Mouse (Mus musculus) neural tube, embryonic 15.5 days (tissue): ENCODE results near the gene Nfkbib. TPM values are rescaled to one million over a fixed set of nuclear protein-coding genes. Genes with fewer than 3 reads are reported as not detected.

Source experiments
- ATAC-seq: fragments of 200-750 bp; cut with Nextera tagmentation; 2 replicates; pipeline ENCODE4 v1.8.0; 2017; ENCODE audit warnings: mild to moderate bottlenecking, moderate TSS enrichment, moderate library complexity; ENCODE audit not compliant: low FRiP score
- H3K27ac ChIP-seq: fragments of 300-500 bp; sonication (generic); replicated peaks from 2 replicates; pipeline ENCODE4 v1.5.1; 2015; ENCODE audit warnings: mild to moderate bottlenecking, inconsistent platforms
- H3K27me3 ChIP-seq: fragments of 300-500 bp; sonication (generic); replicated peaks from 2 replicates; pipeline ENCODE4 v1.6.1; 2015; ENCODE audit warnings: inconsistent platforms
- H3K36me3 ChIP-seq: fragments of 300-500 bp; sonication (generic); 2 replicates; pipeline ENCODE4 v1.6.1; 2015; ENCODE audit warnings: inconsistent platforms
- H3K4me1 ChIP-seq: fragments of 300-500 bp; sonication (generic); 2 replicates; pipeline ENCODE4 v1.6.1; 2015; ENCODE audit warnings: inconsistent platforms
- H3K4me2 ChIP-seq: fragments of 300-500 bp; sonication (generic); 2 replicates; pipeline ENCODE4 v1.6.1; 2015; ENCODE audit warnings: inconsistent platforms, mild to moderate bottlenecking, moderate library complexity
- H3K4me3 ChIP-seq: fragments of 300-500 bp; sonication (generic); replicated peaks from 2 replicates; pipeline ENCODE4 v1.5.1; 2015; ENCODE audit warnings: mild to moderate bottlenecking, inconsistent platforms
- H3K9ac ChIP-seq: fragments of 300-500 bp; sonication (generic); replicated peaks from 2 replicates; pipeline ENCODE4 v1.6.1; 2015; ENCODE audit warnings: mild to moderate bottlenecking, inconsistent platforms
- H3K9me3 ChIP-seq: fragments of 300-500 bp; sonication (generic); replicated peaks from 2 replicates; pipeline ENCODE4 v1.6.1; 2016; ENCODE audit warnings: inconsistent platforms
- WGBS: fragments of 180-500 bp; shearing (Covaris S2); methylation state at CpG from one replicate; pipeline ENCODE4 v1.1.7; 2015; ENCODE audit warnings: mixed read lengths; 5-methylcytosine and 5-hydroxymethylcytosine counted together
- polyA plus RNA-seq: library from polyadenylated mRNA; unstranded; fragments of >200 nt; fragmentation: Nextera tagmentation; extraction: Ambion mirVana; gene quantifications from 2 replicates; pipeline ENCODE4 v1.2.1, GENCODE M21; 2015

Nfkbib gene
- polyA plus RNA-seq, 1 experiment from 2014 or later = 77.6 TPM

DNA sequence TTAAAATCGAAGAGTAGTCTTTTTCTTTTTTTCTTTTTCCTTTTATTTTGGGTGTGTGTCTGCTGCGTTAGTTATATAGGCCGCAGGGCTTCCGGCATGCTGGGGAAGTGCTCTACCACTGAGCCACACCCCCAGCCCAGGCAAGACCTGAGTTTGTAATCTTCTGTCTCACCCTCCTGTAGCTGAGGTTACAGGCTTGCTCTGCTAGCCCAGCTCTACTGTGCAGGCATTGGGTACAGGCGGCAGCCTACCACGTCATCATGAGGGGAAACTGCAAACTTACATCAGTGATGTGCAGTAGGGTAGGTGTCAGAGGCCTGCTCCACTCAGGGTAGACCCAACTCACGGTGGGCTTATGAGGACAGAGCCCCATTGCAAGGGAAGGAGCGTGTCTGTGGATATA, 13.9 kb upstream of the Nfkbib start:
- H3K27ac ChIP-seq = no peak overlapping the region
- no peak overlapping the region for H3K4me2 ChIP-seq
- H3K9ac ChIP-seq = no peak overlapping the region
- no peak overlapping the region for H3K4me3 ChIP-seq
- peaks cover 43% of the 10 kb centered on the region for H3K36me3 ChIP-seq
- no peak for ATAC-seq
- no peaks in the 10 kb centered on the region for H3K27me3 ChIP-seq
- no peaks in the 10 kb centered on the region for H3K9me3 ChIP-seq
- 88% methylated on average over 8 of the region's 8 CpGs for WGBS
- peaks cover 7% of the 10 kb centered on the region for H3K4me1 ChIP-seq

DNA sequence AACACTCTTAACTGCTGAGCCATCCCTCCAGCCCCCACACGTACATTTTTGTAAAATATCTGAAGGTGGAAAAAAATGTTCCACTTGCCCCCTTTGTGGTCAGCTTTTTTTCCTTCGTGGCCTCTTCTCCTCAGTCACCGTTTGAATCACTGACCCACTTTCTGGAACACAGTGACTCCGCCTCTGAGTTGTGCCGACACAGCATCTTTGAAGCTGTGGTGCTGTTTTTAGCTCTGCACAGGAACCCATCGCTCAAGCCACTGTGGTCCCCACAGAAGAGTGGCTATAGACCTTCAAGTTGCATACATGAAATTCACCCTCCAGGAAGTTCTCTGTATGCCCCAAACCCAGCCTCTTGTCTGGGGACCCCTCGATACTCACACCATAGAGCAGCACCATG, 13.5 kb upstream of the Nfkbib start:
- Histone ChIP-seq H3K9me3 (no peaks in the 10 kb centered on the region), H3K4me1 (peaks cover 7% of the 10 kb centered on the region), H3K4me2 (no peak overlapping the region), H3K9ac (no peak overlapping the region), H3K4me3 (no peak overlapping the region), H3K27me3 (no peaks in the 10 kb centered on the region), H3K27ac (no peak overlapping the region), H3K36me3 (peaks cover 39% of the 10 kb centered on the region)
- no peak for ATAC-seq
- 87% methylated on average over 7 of the region's 7 CpGs for WGBS

DNA sequence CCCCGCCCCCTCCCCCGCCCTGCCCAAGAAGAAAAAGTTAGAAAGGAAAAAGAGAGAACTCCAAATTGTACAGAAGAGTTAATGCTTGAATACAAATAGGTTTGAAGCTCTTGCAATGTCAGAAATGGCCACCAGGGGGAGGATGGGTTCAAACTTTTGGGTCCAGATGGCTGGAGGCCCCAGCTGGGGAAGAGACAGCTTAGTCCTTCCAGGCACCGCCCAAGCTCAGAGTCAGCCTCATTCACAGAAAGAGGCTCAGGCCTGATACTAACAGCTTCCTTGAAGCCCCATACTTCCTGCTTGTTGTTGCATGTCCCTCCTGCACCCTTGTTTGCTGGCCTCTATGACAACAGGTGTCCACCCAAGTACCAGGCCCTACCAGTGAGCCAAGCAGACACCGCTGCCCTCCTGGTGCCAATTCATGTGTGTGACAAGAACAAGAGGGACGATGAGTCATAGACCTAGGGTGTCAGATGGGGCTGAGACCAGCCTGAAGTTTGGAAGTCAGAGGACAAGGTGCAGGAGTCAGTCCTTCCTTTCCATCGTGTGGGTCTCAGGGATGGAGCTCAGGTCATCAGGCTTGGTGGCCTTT, 12.9 kb upstream of the Nfkbib start:
- H3K36me3 ChIP-seq = peaks cover 39% of the 10 kb centered on the region
- 45% methylated on average over 6 of the region's 6 CpGs for WGBS
- peak; percentile 63; the same call in 1 of the 2 replicates for ATAC-seq

DNA sequence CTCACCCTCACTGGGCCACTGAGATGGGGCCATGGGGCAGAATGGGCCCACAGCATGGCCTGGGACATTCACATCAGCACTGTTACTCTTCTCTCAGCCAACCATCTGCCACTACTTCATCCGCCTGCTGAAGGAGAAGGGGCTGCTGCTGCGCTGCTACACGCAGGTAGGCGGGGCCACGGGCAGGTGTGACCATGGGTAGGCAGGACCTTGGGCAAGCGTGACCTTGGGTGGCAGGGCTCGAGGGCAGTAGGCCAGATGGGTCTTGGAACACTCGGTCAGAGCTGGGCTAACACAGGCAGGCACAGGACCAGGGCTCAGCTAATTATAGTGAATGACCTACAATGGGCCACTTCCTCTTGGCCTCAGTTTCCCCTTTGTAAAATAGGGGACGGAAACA, 11.5 kb upstream of the Nfkbib start:
- Histone ChIP-seq H3K4me2 (no peak overlapping the region), H3K9ac (no peak overlapping the region), H3K27me3 (no peaks in the 10 kb centered on the region), H3K27ac (no peak overlapping the region), H3K4me1 (peaks cover 10% of the 10 kb centered on the region), H3K4me3 (no peak overlapping the region), H3K9me3 (no peaks in the 10 kb centered on the region), H3K36me3 (peaks cover 31% of the 10 kb centered on the region)
- ATAC-seq = no peak
- WGBS = 89% methylated on average over 9 of the region's 9 CpGs

More for the DNA sequence above, 12.9 kb upstream of the Nfkbib start:
- Histone ChIP-seq H3K4me2 (no peak overlapping the region), H3K4me3 (no peak overlapping the region), H3K4me1 (peaks cover 7% of the 10 kb centered on the region), H3K9me3 (no peaks in the 10 kb centered on the region), H3K27ac (peak overlapping the region; percentile 54; the same call in 1 of the 2 replicates), H3K9ac (no peak overlapping the region), H3K27me3 (no peaks in the 10 kb centered on the region)

DNA sequence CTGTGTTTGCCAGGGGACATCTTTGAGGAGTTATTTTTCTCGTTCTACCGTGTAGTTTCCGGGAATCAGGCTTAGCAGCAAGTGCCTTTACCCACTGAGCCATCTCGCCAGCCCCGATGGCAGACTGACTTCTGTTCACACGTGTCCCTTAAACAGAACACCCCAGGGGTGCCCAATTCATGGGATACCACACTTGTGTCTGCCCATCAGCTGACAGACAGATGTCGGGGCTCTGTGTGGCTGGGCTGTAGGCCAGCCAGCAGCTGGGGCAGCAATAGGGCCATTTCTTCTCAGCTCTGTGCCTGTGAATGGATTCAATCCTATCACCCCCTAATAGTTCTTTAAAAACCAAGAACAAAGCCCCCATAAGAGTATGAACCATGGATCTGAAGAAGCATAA, 7.8 kb upstream of the Nfkbib start:
- H3K9me3 ChIP-seq = no peaks in the 10 kb centered on the region
- H3K4me2 ChIP-seq = no peak overlapping the region
- peaks cover 9% of the 10 kb centered on the region for H3K4me1 ChIP-seq
- H3K9ac ChIP-seq = no peak overlapping the region
- H3K27me3 ChIP-seq = no peaks in the 10 kb centered on the region
- H3K4me3 ChIP-seq = no peak overlapping the region
- no peak for ATAC-seq
- peaks cover 17% of the 10 kb centered on the region for H3K36me3 ChIP-seq
- H3K27ac ChIP-seq = no peak overlapping the region
- 69% methylated on average over 7 of the region's 7 CpGs for WGBS

DNA sequence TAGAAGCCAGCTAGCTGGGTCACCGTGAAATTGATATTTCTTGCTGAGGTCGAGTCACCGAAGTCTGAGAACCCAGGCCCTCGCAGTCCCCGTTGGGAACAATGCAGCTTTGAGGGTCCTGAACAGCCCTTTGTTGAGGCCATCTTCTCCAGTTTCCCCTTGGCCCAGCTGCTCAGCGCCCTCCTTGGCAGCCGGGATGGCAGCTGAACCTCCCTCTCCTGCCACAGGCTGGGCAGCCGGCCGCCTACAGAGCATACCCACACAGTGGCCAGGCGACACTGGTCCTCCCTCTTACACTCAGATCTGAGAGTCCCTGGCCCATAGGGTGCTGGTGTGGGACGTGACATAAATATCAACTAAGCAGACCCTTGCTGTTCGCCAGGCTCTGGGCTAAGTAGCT, 6.9 kb upstream of the Nfkbib start:
- WGBS = 50% methylated on average over 12 of the region's 12 CpGs
- H3K4me1 ChIP-seq = peaks cover 8% of the 10 kb centered on the region
- no peak for ATAC-seq
- peak overlapping the region; percentile 7 for H3K27ac ChIP-seq
- no peak overlapping the region for H3K4me2 ChIP-seq
- H3K9ac ChIP-seq = no peak overlapping the region
- no peaks in the 10 kb centered on the region for H3K9me3 ChIP-seq
- H3K36me3 ChIP-seq = peaks cover 17% of the 10 kb centered on the region
- H3K4me3 ChIP-seq = no peak overlapping the region
- H3K27me3 ChIP-seq = no peaks in the 10 kb centered on the region

DNA sequence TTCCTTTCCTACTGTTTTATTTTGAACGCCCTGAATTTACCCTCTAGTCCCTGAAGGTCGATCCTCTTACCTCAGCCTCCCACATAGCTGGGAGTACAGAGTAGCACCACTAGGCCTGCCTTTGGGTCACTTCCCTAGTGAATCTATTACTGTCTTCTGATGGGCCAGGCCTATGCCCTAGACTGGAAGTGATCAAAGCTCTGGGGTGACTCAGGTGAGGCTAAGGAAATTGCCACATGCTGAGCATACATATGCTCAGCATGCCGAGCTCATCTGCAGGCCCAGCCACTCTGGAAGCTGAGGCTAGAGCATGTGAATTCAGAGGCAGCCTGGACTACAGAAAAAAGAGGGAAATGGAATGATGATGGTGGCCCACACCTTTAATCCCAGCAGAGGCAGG, 5.9 kb upstream of the Nfkbib start:
- Histone ChIP-seq H3K4me3 (no peak overlapping the region), H3K9ac (no peak overlapping the region), H3K9me3 (no peaks in the 10 kb centered on the region), H3K4me2 (no peak overlapping the region), H3K36me3 (peaks cover 14% of the 10 kb centered on the region), H3K27ac (no peak overlapping the region), H3K4me1 (peaks cover 18% of the 10 kb centered on the region), H3K27me3 (no peaks in the 10 kb centered on the region)
- 79% methylated on average over 3 of the region's 3 CpGs for WGBS
- no peak for ATAC-seq

DNA sequence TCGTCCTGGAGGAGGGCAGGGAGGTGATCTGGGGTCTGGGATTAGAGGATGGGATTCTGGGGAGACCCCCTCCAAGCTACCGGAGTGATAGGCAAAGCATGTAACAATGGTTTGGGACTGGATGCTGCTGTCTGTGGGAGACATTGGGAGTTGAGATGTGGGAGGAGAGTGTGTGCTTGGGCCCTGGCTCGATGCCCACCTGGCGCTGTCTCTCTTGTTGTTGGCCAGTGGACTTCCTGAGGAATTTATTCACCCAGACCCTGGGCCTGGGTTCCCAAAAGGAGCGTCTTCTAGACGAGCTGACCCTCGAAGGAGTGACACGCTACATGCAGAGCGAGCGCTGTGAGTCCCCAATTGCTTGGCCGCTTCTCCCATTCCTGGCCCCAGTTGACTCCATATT, 4.6 kb upstream of the Nfkbib start:
- whole genome bisulfite sequencing = 89% methylated on average over 11 of the region's 11 CpGs
- Histone ChIP-seq H3K9me3 (no peaks in the 10 kb centered on the region), H3K4me3 (no peak overlapping the region), H3K27ac (no peak overlapping the region), H3K4me2 (no peak overlapping the region), H3K9ac (no peak overlapping the region), H3K27me3 (no peaks in the 10 kb centered on the region), H3K36me3 (peaks cover 9% of the 10 kb centered on the region), H3K4me1 (peaks cover 31% of the 10 kb centered on the region)
- no peak for ATAC-seq

DNA sequence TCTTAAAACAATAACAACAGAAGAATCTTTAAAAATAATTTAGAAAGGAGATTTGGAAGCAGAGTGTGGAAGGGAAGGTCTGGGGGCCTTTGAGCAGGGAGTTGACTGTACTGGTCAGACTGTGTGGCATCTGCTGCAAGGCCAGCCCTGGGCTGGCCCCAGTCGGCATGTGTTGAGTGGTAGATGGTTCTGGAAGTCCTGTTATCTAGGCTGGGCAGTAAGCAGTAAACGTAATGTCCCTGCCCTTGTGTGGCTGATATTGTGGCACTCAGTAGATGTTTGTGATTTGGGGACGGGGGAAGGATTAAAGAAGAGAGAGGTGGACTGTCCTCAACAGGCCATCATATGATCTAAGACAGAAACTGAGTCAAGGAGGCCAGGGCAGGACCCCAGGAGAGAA, 3.0 kb upstream of the Nfkbib start:
- H3K9ac ChIP-seq = no peak overlapping the region
- H3K4me2 ChIP-seq = no peak overlapping the region
- WGBS = 96% methylated on average over 3 of the region's 3 CpGs
- H3K27ac ChIP-seq = no peak overlapping the region
- no peaks in the 10 kb centered on the region for H3K9me3 ChIP-seq
- peaks cover 6% of the 10 kb centered on the region; the same call in 1 of the 2 replicates for H3K36me3 ChIP-seq
- H3K27me3 ChIP-seq = no peaks in the 10 kb centered on the region
- no peak overlapping the region for H3K4me3 ChIP-seq
- ATAC-seq = no peak
- H3K4me1 ChIP-seq = peaks cover 38% of the 10 kb centered on the region

DNA sequence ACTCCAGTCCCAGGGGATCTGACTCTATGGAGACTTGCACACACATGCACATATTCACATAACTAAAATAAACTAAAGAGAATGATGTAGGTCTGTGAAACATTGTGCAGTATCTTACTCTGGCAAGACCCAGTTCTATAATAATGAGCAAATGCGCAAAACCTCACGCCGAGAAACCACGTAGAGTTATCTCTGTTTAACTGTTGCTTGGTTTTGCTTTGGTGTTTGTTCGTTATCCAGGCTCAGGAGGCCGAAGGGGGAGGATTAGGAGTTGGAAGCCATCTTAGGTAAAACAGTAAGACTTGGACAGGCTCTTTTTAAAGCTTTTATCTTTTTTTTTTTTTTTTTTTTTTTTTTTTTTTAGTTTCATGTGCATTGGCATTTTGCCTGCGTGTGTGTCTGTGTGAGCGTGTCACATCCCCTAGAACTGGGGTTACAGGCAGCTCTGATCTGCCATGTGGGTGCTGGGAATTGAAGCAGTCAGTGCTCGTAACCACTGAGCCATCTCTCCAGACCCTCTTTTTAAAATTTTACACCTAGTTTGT, 2.2 kb upstream of the Nfkbib start:
- H3K4me1 ChIP-seq = peaks cover 46% of the 10 kb centered on the region
- peaks cover 6% of the 10 kb centered on the region; the same call in 1 of the 2 replicates for H3K36me3 ChIP-seq
- no peaks in the 10 kb centered on the region for H3K9me3 ChIP-seq
- no peak overlapping the region for H3K9ac ChIP-seq
- H3K27ac ChIP-seq = no peak overlapping the region
- 93% methylated on average over 9 of the region's 9 CpGs for WGBS
- H3K4me3 ChIP-seq = no peak overlapping the region
- H3K27me3 ChIP-seq = no peaks in the 10 kb centered on the region
- ATAC-seq = no peak
- no peak overlapping the region for H3K4me2 ChIP-seq

DNA sequence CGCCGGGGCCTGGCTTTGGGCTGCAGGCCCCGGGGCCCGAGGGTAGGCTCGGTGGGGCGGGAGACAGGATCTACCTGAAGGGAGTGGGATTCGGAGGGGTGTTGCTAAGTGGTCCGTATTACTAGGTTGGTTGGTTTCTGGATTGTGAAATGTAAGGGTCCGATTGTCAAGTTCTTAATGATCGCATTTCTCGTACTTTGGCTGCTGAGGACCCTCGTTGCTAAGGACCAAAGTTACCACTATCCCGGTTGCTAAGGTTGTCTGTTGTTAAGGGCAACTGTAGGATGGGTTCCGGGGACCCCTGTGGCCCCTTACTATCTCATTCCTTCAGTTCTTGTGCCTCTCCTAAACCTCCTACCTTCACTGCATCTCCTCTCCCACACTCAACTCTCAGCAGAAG, 402 bp downstream of the Nfkbib start:
- Histone ChIP-seq H3K36me3 (peaks cover 10% of the 10 kb centered on the region), H3K27me3 (no peaks in the 10 kb centered on the region), H3K4me2 (peak overlapping the region; percentile 60), H3K4me1 (peaks cover 39% of the 10 kb centered on the region), H3K4me3 (peak overlapping the region; percentile 69), H3K9me3 (no peaks in the 10 kb centered on the region), H3K9ac (peak overlapping the region; percentile 68), H3K27ac (no peak overlapping the region)
- 6% methylated on average over 14 of the region's 14 CpGs for WGBS
- ATAC-seq = peak; percentile 29

DNA sequence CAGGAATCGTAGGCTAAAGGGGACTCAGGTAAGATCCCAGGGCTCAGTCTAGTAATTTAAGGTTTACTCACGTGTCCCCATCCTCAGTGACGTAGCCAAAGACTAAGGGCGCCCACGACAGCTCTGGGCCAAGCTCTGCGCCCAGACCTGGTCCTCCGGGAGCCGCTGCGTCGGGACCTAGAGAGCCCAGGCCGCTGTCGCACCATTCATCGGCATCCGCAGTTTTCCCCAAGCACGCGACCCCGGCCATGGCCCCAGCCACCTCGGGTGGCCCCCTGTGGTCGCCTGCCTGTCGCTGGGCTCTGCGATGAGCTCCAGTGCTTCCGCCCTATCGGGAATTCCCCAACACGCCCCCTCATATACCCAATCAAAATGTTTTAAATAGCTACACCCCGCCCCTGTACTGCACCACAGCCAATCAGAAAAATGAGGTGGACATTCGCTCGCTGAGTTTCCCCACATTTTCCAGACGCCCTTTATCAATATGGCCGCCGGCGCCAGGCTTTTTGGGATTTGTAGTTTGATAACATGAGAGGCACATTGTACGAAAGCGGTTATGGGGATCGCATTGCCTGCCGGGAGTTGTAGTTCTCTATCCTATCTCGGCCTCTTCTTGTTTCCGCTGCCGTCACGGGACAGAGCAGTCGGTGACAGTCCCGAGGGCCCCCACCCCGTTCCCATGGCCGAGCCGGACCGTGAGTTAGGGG, 986 bp downstream of the Nfkbib start, which contains the start of gene Sirt2:
Gene Sirt2 (plus strand): TSS at position 563 of the 707 bp plus-strand sequence.
- WGBS = 0% methylated on average over 45 of the region's 45 CpGs
- H3K4me1 ChIP-seq = peaks cover 39% of the 10 kb centered on the region
- peak within 1 kb of the TSS; percentile 70 for H3K4me2 ChIP-seq
- H3K27ac ChIP-seq = peak within 1 kb of the TSS; percentile 58; the same call in 1 of the 2 replicates
- no peaks in the 10 kb centered on the region for H3K9me3 ChIP-seq
- peak within 1 kb of the TSS; percentile 68 for H3K9ac ChIP-seq
- H3K27me3 ChIP-seq = no peaks in the 10 kb centered on the region
- ATAC-seq = peak; percentile 97
- H3K36me3 ChIP-seq = peaks cover 16% of the 10 kb centered on the region
- H3K4me3 ChIP-seq = peak within 1 kb of the TSS; percentile 69
